In genomic region chr6:51362475-51363226, GRCm38 (mm10) we compare ENCODE assay signal across 8 mouse cellular contexts.
DNase-seq lines count a peak whose midpoint lies in the region; ATAC-seq lines count a peak whose summit lies in the region.

No protein-coding gene starts in this region.

- H3K9ac ChIP-seq in hindbrain, embryonic 15.5 days: peak overlapping the region; percentile 33; the same call in 1 of the 2 replicates

- H3K9me3 ChIP-seq in hindbrain, embryonic 15.5 days: no peaks in the 10 kb centered on the region

- peak; percentile 77 for DNase-seq in Muller cell, postnatal 12 days (ENCODE audit: inconsistent ontology term)
- DNase-seq in cerebellum, postnatal 14 days: peak; percentile 83 to 90
- DNase-seq in frontal cortex, postnatal 36 days (ENCODE audit: low spot score in 2 of 2): peak; percentile 80 to 83
- peak; percentile 59 to 66 for DNase-seq in layer of hippocampus, postnatal 36 days
- DNase-seq in lung, postnatal 36 days: peak; percentile 94
- DNase-seq in retina, postnatal 1 day: peak; percentile 81
- DNase-seq in thymus, postnatal 4 days: peak; percentile 94

- H3K4me3 ChIP-seq in hindbrain, embryonic 15.5 days: peak overlapping the region; percentile 27

- H3K27me3 ChIP-seq in hindbrain, embryonic 15.5 days: no peaks in the 10 kb centered on the region

- peak; percentile 70; the same call in 1 of the 2 replicates for ATAC-seq in hindbrain, embryonic 15.5 days (ENCODE audit: low FRiP score, low read depth)

- peak overlapping the region; percentile 51 for H3K4me2 ChIP-seq in hindbrain, embryonic 15.5 days

- WGBS in hindbrain, embryonic 15.5 days: 5% methylated on average over 15 of the region's 15 CpGs

- no peaks in the 10 kb centered on the region for H3K36me3 ChIP-seq in hindbrain, embryonic 15.5 days

- 0 out of 2 replicates have a peak overlapping the region, but pooled peaks have one; percentile 21 for H3K27ac ChIP-seq in hindbrain, embryonic 15.5 days (replicated peaks)

- peaks cover 5% of the 10 kb centered on the region for H3K4me1 ChIP-seq in hindbrain, embryonic 15.5 days (replicated peaks)

Comparison
In these comparisons a context has a peak if more than half of its experiments do, and no peak if none do; other contexts are left out.
1. Peak in every context shown above with its lines: DNase-seq, ATAC-seq, H3K4me3 ChIP-seq and H3K27ac ChIP-seq.